Mouse (Mus musculus): ENCODE data around the gene Atg9b.

DNA sequence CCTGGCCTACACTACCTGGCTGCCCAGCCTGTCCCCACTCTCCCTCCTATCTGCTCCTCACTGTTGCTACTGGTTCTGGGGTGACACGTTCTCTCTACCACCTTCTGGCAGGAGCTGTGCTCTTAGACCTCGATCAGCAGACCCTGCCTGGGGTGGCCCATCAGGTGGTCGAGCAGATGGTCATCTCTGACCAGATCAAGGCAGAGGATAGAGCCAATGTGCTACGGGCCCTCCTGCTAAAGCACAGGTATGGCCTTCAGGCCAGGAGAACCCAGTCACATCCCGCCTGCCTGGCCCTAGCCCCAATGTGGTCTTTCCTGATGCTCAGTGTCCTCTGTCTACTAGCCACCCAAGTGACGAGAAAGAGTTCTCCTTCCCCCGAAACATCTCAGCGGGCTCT, 42.0 kb upstream of the Atg9b start:
- TF ChIP-seq CTCF (IDR thresholded peaks at IDR 0.05; ENCODE audit: low read depth): no peak
- no peak for TF ChIP-seq EP300 (IDR thresholded peaks at IDR 0.05; ENCODE audit: low read depth)

All from liver, postnatal 0 days (tissue).